Mouse (Mus musculus): ENCODE results near the gene Slc17a7.

Slc17a7 gene

DNA sequence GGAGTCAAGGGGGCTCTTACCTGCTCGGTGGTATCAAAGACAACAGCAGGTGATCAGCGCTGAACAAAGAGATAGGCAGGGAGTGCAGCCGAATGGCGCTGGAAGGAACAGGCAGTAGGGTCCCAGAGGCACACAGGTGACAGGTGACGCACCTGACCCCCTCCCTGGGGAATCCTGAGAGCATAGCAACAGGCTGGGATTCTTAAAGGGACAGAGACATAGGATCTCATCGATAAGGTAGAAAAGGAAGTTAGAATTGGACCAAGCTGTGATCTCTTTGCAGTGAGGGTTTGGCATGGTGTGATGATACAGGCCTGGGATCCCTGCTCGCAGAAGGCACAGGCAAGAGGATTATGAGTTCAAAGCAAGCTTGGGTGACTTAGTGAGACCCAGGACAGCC is 15.7 kb downstream of the Slc17a7 start, which contains the start of gene Gfy:
Gene Gfy (minus strand): TSS at position 101 of the 400 bp plus-strand sequence.
- DNase-seq: no peak

- no peak for DNase-seq
Measured at GRCm38 (mm10) chr7:45180896-45181477, 17.2 kb downstream of the Slc17a7 start, which contains the start of gene Pth2. Gene Pth2 (plus strand): TSS chr7:45180995.

DNA sequence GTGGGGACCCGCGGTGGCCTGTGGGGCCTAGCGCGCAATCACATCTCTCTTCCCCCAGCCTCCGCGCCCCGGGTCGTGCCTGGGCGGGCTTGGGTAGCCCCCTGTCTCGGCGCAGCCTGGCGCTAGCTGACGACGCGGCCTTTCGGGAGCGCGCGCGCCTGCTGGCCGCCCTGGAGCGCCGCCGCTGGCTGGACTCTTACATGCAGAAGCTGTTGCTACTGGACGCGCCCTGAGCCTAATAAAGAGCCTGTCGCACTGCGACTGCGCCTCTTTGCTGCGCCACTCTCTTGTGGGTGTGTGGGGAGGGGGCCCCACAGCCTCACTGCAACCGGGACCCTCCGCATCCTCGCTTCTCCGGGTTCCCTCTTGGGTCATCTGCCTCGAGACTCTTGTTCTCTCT is 17.8 kb downstream of the Slc17a7 start:
- DNase-seq: peak; percentile 54

DNA sequence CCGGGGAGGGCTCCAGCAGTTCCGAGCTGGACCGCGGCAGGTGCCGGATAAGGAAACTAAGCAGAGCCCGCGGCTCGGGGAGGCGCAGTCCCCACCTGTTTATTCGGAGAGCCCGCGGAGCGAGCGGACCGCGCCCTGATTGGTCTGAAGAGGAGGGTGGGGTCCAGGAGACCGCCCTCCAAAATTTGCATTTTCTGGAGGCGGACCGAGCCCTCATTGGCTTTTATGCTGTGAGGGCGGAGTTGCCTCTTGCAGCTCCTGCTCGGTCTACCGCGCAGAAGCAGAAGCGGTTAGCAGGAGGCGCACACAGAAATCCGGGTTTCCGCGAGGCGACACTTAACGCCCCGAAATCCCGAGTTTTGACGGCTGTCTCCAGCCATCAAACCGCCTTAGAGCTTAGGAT is 18.5 kb downstream of the Slc17a7 start:
- peak; percentile 94 for DNase-seq

DNA sequence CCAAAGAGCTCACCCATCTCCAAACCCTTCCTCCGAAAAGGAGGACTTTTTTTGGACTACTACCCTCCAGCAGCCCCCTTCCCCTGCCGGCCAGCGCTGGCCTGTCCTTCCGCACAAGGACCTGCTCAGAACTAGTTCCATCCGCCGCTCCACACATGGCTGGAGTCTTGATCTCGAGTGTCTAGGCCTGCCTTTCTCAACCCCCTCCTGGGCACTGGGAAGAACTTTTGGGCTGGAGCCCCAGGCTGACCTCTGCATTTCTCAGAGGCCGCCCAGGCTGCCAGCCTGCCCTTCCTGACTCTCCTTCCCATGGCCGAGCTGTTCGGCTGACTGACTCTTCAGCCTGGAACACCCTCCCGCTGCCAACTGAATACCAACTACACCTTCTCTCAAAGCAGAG is 18.9 kb downstream of the Slc17a7 start:
- no peak for DNase-seq

DNA sequence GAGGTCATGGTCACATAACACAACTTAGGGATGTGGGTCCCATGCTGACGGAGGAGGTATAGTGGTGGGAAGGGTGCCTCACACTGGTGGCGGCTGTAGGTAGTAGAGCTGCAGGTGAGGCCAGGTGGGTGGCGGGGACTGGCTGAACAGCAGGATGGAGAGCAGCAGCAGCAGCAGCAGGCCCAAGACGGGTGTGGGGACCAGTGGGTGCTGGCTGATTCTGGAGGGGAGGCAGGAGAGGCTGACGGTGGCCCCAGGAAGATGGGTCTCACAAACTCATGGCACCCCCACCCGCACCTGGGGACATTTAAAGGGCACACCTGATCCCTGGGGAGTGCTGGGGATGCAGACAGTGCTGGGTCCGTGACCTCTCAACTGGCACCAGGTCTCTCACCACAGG is 19.9 kb downstream of the Slc17a7 start:
- DNase-seq: no peak

GRCm38 (mm10) chr7:45185921-45186320 is 22.2 kb downstream of the Slc17a7 start:
- DNase-seq: no peak

DNA sequence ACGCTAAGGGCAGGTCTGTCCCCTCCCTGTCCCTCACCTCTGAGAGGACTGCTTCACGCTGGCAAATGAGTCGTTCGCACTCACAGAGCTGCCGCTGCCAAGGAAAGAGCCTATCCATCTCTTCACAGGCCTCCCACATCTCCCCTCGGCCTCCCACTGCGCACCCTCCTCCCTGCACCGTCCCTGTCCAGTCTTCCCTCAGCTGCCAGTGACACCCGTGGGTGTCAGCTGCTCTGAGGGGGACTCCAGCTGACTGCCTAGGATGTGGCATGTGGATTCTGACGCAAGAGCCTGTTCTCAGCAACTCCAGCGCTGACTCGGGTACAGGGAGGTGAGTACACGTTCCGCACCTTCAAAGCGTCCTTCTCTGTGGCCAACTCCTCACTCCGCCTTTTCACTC is 25.9 kb downstream of the Slc17a7 start:
- no peak for DNase-seq

- DNase-seq: no peak
Measured at GRCm38 (mm10) chr7:45190186-45190585, 26.4 kb downstream of the Slc17a7 start.

GRCm38 (mm10) chr7:45191161-45191560 is 27.4 kb downstream of the Slc17a7 start:
- DNase-seq: no peak

- peak; percentile 74 for DNase-seq
Measured at GRCm38 (mm10) chr7:45191803-45192363, 28.1 kb downstream of the Slc17a7 start.

- no peak for DNase-seq
Measured at GRCm38 (mm10) chr7:45192585-45193310, 29.0 kb downstream of the Slc17a7 start.

- DNase-seq: no peak
Measured at GRCm38 (mm10) chr7:45193406-45193805, 29.7 kb downstream of the Slc17a7 start.

DNA sequence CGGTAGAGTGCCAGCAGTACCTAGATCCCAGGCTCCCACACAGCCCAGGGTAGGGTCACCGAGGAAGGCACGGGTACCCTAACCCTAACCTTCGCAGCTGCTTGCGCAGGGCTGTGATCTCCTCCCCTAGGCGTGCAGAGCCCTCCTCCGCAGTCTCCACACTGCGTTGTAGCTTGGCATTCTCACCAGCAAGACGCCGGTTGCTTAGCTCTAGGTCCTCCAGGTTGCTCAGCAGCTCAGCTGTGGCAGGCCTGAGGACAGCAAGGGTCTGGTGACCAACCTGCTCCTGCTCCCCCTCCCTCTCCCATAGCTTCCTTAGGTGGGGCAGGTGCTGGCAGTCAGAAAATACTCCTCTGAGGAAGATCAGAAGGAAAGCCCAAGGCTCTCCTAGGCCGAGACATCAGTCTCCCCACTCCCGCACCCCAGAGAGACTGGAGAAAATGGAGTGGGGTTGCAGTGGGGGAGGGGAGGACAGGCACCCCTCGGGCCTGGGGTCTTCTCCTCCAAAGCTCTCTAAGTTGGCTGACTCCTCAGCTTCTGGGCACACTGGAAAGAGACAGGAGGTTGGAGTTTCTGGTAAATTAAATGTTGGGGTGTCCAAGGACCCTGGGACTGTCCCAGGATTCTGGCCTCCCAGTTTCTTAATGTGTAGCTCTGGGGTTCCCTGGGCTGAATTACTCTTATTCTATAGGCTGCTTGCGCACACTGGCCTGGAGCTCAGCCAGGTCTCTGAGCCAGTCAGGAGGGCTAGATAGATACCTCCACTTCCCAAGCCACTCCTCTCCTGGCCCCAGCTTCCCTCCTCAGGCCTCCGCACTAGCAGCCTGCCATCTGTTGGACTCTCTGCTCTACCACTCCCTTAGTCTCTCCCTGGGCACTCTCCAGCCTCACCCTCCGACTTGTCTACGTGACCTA is 30.4 kb downstream of the Slc17a7 start:
- DNase-seq: no peak

- DNase-seq: no peak
Measured at GRCm38 (mm10) chr7:45195341-45196175, 31.8 kb downstream of the Slc17a7 start.

DNA sequence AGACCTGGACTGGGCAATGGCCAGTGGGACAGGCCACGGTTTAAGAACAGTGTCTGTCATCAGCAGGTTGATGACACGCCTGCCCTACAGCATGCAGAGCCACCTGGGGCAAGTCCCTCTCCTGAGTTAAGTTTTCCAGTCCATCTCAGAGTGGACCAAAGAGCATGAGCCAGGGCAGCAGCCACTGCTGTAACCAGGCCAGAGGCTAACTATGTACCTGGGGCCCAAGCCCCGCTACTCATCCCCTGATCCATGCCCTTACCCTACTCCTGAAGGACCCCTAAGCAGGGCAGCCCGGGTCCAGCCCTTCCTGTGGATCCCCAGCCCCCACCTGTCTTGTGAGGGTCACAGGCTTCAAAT is 32.4 kb downstream of the Slc17a7 start:
- DNase-seq: no peak

- DNase-seq: no peak
Measured at GRCm38 (mm10) chr7:45196994-45197393, 33.2 kb downstream of the Slc17a7 start.

- DNase-seq: peak; percentile 83
Measured at GRCm38 (mm10) chr7:45198435-45198834, 34.7 kb downstream of the Slc17a7 start.

DNA sequence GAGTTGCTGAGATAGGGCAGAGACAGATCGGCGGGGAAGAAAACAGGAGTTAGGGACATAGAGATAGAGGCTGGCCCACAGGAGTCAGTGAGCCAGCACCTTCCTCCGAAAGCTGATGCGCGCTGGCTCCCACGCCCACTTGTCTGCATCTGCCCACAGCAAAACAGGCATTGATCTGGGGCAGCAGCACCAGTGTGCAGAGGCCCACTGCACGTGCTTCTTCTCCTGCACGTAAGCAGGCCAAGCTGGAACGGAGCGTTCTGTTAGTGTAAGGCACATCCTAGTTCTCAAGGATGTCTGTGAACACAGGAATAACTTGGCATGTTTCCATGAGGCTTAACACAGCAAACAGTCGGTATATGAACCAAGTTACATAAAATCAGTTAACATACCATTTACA is 35.2 kb downstream of the Slc17a7 start:
- no peak for DNase-seq

GRCm38 (mm10) chr7:45202654-45203053 is 38.9 kb downstream of the Slc17a7 start:
- no peak for DNase-seq

- DNase-seq: peak; percentile 100
Measured at GRCm38 (mm10) chr7:45204380-45205143, 40.8 kb downstream of the Slc17a7 start, which contains the start of gene Ccdc155. Gene Ccdc155 (minus strand): TSS chr7:45204892.
